Mouse (Mus musculus) E14TG2a.4 (cell line): Measurements from ENCODE around the gene Plcl1.
A peak's percentile ranks its signal among the peaks of the same experiment; 100 is the strongest.

ENCODE experiments used
- H3K27me3 ChIP-seq: 2 replicates; pipeline ENCODE4 v1.6.1; 2014; ENCODE audit warnings: low read length, control low read depth; ENCODE audit not compliant: insufficient read depth
- H3K36me3 ChIP-seq: 2 replicates; pipeline ENCODE4 v1.6.1; 2014; ENCODE audit warnings: low read length, control low read depth; ENCODE audit not compliant: insufficient read depth
- H3K4me1 ChIP-seq: replicated peaks from 2 replicates; pipeline ENCODE4 v1.6.1; 2014; ENCODE audit warnings: low read depth, low read length, control low read depth
- H3K4me3 ChIP-seq: replicated peaks from 2 replicates; pipeline ENCODE4 v1.5.1; 2014; ENCODE audit warnings: mild to moderate bottlenecking, low read length
- H3K9me3 ChIP-seq: 2 replicates; pipeline ENCODE4 v1.6.1; 2014; ENCODE audit warnings: low read length, control low read depth
- CTCF ChIP-seq: conservative IDR thresholded peaks from 2 replicates; pipeline ENCODE4 v1.5.1; 2014; ENCODE audit warnings: low read length
- NANOG ChIP-seq: IDR thresholded peaks from 2 replicates; pipeline ENCODE4 v1.6.1; 2014; ENCODE audit warnings: borderline replicate concordance, low read length, mixed read lengths
- POU5F1 ChIP-seq: IDR thresholded peaks from 2 replicates; pipeline ENCODE4 v1.6.1; 2014; ENCODE audit warnings: low read length, borderline replicate concordance

Gene Plcl1

GRCm38 (mm10) chr1:55405272-55406022 is at the start of gene Plcl1:
TSS of gene Plcl1 (plus strand) at chr1:55405921.
- Histone ChIP-seq H3K4me1 (peaks cover 13% of the 10 kb centered on the region), H3K4me3 (peak within 1 kb of the TSS; percentile 87), H3K9me3 (no peaks in the 10 kb centered on the region), H3K27me3 (peaks cover 51% of the 10 kb centered on the region), H3K36me3 (no peaks in the 10 kb centered on the region)
- no peak for TF ChIP-seq POU5F1
- no peak for TF ChIP-seq NANOG
- TF ChIP-seq CTCF = no peak

GRCm38 (mm10) chr1:55362634-55363033 is 43.1 kb upstream of the Plcl1 start:
- Histone ChIP-seq H3K27me3 (peaks cover 40% of the 10 kb centered on the region), H3K36me3 (no peaks in the 10 kb centered on the region), H3K9me3 (no peaks in the 10 kb centered on the region), H3K4me3 (peak overlapping the region; percentile 81), H3K4me1 (peaks cover 6% of the 10 kb centered on the region; the same call in 1 of the 2 replicates)
- TF ChIP-seq CTCF = no peak
- no peak for TF ChIP-seq POU5F1
- no peak for TF ChIP-seq NANOG

GRCm38 (mm10) chr1:55363044-55363565 is 42.6 kb upstream of the Plcl1 start, which contains the start of gene Boll:
TSS of gene Boll (minus strand) at chr1:55363469.
- TF ChIP-seq CTCF (no peak), POU5F1 (no peak), NANOG (no peak)
- Histone ChIP-seq H3K9me3 (no peaks in the 10 kb centered on the region), H3K36me3 (no peaks in the 10 kb centered on the region), H3K4me3 (peak within 1 kb of the TSS; percentile 81), H3K27me3 (peaks cover 40% of the 10 kb centered on the region), H3K4me1 (peaks cover 6% of the 10 kb centered on the region; the same call in 1 of the 2 replicates)

GRCm38 (mm10) chr1:55363586-55363985 is 42.1 kb upstream of the Plcl1 start:
- Histone ChIP-seq H3K9me3 (no peaks in the 10 kb centered on the region), H3K27me3 (peaks cover 40% of the 10 kb centered on the region), H3K36me3 (no peaks in the 10 kb centered on the region), H3K4me1 (peaks cover 6% of the 10 kb centered on the region; the same call in 1 of the 2 replicates), H3K4me3 (peak overlapping the region; percentile 81)
- no peak for TF ChIP-seq CTCF
- TF ChIP-seq POU5F1 = no peak
- no peak for TF ChIP-seq NANOG

DNA sequence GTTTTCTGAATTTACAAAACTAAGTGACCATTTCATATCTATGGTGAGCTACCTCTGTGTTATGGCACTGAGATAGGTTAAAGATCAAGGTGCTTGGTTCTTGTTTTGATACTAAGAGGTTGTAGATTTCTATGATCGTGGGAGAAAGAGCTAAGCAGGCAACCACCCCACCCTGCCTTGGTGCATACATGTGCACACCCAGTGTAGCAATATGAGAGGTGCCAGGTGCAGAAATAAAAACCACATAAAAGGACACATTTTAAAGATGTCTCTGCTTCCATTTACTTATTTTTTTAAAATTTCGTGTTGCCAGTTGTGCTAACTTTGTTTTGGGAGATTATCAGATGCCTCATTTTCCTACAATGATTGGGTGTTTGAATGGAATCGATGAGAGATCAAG is 33.1 kb upstream of the Plcl1 start:
- Histone ChIP-seq H3K4me1 (0 out of 2 replicates have a peak, but pooled peaks cover 1% of the 10 kb centered on the region), H3K27me3 (peaks cover 13% of the 10 kb centered on the region; the same call in 1 of the 2 replicates), H3K36me3 (no peaks in the 10 kb centered on the region), H3K9me3 (no peaks in the 10 kb centered on the region), H3K4me3 (no peak overlapping the region)
- TF ChIP-seq POU5F1 (no peak), NANOG (no peak), CTCF (no peak)

- TF ChIP-seq POU5F1 (no peak), CTCF (no peak), NANOG (no peak)
- no peaks in the 10 kb centered on the region for H3K36me3 ChIP-seq
- no peak overlapping the region for H3K4me3 ChIP-seq
- H3K4me1 ChIP-seq = peaks cover 36% of the 10 kb centered on the region
- H3K27me3 ChIP-seq = peaks cover 14% of the 10 kb centered on the region
- no peaks in the 10 kb centered on the region for H3K9me3 ChIP-seq
Measured at GRCm38 (mm10) chr1:55380527-55380926, 25.2 kb upstream of the Plcl1 start.

DNA sequence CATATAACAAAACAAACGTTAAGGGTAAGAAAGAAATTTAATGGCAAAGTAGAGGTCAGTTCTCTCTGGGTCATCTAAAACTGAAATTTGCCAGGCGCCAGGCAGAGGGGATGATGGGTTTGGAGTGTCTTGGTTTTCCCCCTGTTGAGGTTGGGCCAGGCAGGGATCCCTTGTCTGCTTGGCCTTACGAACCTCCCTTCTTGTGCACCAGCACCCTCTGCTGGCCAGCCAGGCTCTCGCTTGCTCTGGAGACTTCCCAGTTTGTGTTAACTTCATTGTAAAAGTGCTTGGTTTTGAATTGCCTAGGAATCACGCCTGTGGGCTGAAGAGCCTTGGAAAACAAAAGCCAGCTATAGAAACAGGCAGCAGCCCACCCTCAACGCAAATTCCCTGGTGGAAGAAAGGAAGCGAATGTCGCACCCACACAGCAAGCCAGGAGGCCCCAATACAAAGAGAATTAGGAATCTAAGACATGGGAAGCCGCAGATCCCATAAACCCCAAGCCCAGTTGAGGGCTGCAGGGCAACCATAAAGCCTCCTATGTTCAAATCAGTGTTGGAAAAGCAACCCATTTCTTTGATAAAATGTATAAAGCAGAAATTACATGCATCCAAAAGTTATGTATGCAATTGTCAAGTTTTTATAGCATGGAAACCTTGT is 22.5 kb upstream of the Plcl1 start:
- TF ChIP-seq CTCF (peak; percentile 84), POU5F1 (no peak)
- Histone ChIP-seq H3K27me3 (peaks cover 14% of the 10 kb centered on the region), H3K4me3 (no peak overlapping the region), H3K4me1 (peaks cover 33% of the 10 kb centered on the region), H3K9me3 (no peaks in the 10 kb centered on the region), H3K36me3 (no peaks in the 10 kb centered on the region)

DNA sequence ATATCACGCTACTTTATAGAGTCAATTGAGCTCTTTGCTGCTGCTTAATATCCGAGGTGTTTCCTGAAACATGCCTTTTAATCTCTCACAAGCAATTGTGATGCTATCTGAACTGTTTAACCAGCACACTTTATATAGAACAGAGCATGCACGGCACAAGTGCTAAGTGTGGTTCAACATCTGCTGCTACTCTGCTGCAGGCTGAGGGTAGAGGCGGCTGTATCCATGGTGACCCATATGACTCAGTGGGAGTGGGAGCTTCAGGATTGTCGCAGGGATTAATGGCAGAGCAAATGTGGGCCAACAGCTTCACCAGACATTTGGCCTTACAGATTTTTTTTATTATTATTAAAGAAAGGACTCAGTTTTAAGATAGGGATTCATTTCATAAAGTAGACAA is 5.8 kb upstream of the Plcl1 start:
- Histone ChIP-seq H3K4me1 (peaks cover under 1% of the 10 kb centered on the region), H3K27me3 (peaks cover 12% of the 10 kb centered on the region), H3K4me3 (no peak overlapping the region), H3K9me3 (no peaks in the 10 kb centered on the region), H3K36me3 (no peaks in the 10 kb centered on the region)
- TF ChIP-seq POU5F1 (no peak), CTCF (no peak), NANOG (no peak)
